Mouse (Mus musculus): ENCODE results near the gene Ptprn2.

Ptprn2 gene

DNA sequence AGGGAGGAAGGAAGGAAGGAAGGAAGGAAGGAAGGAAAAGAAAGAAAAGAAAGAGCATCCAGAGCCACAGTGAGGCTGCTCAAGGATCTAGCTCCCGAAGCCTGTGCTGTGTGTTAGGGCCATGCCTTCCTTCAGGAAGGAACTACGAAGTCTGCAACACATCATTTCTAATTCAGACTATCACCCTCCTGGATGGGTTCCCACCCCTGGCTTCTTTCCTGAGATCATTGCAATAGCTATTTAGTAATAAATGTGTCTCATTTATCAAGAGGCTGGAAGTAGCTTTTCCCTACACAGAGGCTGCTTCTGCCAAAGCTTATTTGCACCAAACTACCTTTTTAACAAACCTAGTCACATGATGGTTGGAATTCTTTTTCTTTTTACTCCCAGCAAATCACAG lies 801.9 kb downstream of the Ptprn2 start:
- no peak for DNase-seq (ENCODE audit: extremely low spot score, low read depth, low spot score)

DNA sequence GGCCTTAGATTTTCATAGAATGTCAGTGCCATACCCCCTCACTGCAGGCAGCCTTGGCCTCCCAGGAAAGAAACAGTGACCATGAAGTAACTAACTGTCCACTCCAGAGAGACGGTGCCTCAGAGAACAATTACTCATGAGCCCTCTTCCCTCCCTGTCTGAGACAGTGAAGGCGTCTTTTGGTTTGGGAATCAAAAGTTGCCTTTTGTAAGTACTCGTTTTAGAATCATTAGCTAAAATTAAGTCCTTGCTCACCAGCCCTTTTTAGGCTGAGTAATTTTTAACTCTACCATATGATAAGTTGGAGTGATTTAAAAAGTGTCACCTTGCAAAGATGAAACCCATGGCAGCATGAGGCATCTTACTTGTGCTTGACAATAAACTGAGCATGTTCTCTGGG lies 806.4 kb downstream of the Ptprn2 start:
- DNase-seq (ENCODE audit: extremely low spot score, low read depth, low spot score), result no peak

DNA sequence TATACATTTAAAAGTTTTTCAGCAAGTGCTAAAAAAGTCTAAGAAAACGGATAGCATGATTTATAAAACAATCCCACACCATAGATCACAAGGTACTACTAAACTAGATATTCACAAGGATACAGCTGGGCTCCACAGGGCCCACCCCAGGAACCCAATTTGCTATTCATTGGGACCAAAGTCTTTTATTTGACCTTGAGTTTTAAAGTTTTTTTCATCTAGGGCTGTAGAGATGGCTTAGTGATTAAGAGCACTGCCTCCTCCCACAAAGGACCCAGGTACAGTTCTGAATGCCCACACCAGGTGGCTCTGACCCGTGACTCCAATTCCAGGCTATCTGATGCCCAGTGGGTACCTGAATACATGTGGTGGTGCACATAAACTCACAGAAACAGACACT lies 811.3 kb downstream of the Ptprn2 start:
- no peak for DNase-seq (ENCODE audit: extremely low spot score, low read depth, low spot score)

DNA sequence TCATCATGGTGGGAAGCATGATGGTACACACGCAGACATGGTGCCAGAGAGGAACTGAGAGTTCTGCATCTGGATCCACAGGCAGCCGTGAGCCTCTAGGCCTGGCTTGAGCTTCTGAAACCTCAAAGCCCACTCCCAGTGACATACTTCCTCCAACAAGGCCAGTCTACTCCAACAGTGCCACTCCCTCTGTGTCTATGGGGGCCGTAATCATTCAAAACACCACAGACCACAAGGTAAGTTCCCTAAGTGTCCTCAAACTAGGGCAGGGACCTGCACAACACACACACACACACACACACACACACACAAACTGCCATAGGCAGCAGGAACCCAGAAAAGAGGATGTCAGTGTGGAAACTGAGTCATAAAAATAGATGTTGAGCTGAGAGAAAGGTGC lies 813.6 kb downstream of the Ptprn2 start:
- no peak for DNase-seq (ENCODE audit: extremely low spot score, low read depth, low spot score)

DNA sequence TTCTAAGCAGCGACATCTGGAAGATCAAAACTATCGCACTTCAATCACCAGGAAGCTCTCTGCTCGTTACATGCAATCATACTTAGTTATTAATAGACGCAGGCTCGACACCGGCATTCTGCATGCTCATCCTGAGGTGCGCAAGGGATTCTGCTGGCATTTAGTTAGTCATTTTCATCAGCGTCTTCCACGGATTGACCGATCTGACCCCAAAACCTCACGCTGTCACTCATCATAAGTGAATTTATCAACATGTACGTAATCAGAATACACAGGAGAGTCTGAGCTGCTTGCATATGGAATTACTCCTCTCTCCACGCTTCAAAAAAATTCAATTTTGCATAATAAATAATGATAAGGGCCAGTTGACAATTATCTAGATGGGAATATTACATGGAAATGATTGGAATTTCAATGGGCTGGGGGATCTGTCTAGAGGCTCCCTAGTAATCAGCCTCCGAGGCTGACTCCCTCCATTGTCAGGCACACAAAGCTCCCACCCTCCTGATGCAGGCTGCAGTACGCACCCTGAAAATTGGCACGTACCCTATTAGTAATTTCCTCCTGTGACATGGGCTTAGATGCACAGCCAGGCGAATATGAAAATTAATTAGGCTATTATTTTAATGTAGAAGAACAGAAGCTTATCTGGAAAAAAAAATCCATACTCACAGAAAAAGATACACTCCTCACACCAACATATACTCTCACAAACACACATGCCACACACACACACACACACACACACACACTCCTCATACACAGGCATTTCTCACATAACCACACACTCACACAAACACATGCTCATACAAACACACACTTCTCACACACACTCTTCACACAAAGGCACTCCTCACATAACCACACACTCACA lies 819.5 kb downstream of the Ptprn2 start:
- no peak for DNase-seq (ENCODE audit: extremely low spot score, low read depth, low spot score)

DNA sequence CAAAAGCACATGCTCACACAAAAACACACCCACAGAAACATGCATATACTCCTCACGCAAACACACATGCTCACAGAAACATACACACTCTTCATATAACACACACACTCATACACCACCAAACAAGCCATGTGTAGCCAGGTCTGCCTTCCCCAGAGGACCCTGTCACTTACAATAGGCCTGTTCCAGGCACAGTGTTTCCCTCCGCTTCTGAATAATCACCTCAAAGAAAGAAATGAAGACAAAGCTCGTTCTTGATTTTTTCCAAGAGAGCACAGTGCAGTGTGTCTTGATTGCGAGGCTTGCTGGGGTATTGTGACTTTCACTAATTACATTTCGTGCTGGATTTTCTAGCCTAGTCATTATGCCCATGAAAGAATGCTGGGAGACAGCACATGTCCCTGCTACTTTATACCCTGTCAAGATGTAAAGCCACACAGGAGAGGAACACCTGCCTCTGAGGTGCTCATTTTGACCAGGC lies 820.1 kb downstream of the Ptprn2 start:
- no peak for DNase-seq (ENCODE audit: extremely low spot score, low read depth, low spot score)

DNA sequence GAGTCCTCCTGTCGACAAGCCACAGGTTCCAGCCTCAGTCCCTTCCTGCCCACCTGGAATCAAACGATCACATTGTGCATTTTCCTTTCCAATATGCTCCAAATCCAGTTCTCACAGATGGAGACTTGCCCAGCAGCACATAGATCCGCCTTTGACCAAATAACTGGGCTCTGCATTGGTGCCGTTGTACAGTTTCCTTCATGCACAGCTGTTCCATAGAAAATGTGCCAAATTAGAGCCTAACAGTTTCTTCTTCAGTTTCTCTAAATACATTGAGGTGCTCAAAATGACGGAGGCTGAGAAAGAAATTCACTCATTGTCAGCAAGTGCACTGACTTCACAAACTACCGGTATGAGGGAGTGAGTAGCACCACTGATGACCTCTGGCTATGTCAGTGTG lies 826.6 kb downstream of the Ptprn2 start:
- DNase-seq (ENCODE audit: extremely low spot score, low read depth, low spot score), result no peak

DNA sequence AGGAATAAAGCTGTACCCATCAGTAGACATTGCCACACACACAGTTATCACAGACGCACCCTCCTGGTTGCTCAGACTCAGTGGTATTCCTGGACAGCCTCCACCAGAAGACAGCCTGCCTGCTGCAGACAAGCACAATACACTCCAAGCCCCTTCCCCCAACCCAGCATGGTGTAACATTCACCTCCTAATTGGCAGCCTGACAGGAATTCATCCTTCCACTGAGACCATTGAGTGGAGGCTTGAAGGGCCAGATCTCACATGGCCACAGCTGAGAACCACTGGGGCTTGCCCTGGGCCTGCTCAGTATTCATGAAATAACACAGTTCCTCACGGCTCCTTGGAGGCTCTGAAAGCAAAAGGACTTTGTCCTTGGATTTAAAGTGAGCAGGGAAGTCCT lies 829.5 kb downstream of the Ptprn2 start:
- DNase-seq (ENCODE audit: extremely low spot score, low read depth, low spot score), result no peak

DNA sequence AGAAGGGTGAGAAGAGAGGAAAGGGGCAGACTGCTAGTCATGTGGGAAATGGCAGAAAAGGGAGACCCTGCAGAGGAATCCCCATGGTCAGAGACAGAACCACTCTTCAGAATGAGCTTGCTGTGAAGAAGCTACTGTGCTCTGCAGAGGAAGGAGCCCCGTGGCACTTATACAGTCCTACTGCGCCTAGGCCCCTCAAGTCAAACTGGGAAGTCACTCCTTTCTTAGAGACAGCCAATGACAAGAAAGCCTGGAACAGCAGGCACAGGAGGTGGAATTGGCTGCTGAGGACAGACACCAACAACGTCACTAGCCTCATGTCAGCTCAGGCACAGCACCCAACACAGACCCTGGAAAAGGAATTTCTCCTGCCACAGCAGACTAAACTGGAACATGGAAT lies 830.1 kb downstream of the Ptprn2 start:
- no peak for DNase-seq (ENCODE audit: extremely low spot score, low read depth, low spot score)

DNA sequence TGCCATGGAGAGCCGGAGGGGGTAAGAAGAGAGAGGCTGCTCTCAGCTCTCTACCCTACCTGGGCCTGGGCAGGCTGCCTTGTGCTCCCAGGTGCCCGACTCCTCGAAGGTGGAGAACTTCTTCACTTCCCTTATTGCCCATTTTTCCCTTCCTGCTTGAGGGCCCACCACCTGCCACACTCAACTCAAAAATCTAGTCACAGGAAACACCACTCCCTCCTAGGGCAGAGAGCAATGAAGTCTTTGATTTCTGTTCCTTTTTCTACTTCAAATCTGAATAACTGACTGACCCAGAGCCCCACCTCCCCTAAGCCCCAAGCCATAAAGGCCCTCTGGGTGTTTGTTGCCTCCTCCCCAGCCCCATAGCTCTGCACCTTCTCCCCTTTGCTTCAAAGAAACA lies 832.7 kb downstream of the Ptprn2 start:
- DNase-seq (ENCODE audit: extremely low spot score, low read depth, low spot score), result no peak

DNA sequence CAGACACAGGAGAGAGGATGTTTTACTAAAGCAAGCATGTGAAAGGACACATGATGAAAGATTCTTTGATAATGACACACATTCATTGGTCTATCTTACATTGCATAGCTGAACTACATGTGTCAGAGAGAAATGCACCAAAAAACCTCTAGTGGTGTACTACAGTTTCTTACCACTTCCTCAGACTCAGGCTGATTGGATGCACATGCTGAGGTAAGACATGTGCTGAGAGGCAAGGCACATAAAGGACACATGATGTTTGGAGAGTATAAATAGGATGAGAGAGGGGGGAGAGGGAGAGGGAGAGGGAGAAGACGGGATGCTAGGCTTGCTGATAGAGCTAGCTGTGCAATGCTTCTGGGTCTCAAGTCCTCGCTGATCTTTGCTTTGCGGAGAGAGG lies 837.5 kb downstream of the Ptprn2 start:
- DNase-seq (ENCODE audit: extremely low spot score, low read depth, low spot score), result no peak

Data from hindlimb bud, embryonic 11.5 days (tissue).